1 mouse cellular context compared by ENCODE assay signal in genomic region chr5:148754363-148754762, GRCm38 (mm10).
TF ChIP-seq lines count a peak whose summit lies in the region.

No protein-coding gene starts in this region.

TF ChIP-seq in MEL, 35 proteins besides CTCF, POLR2A, EP300 and RAD21 (continued from another document):
- TF ChIP-seq UBTF (IDR thresholded peaks at IDR 0.05; ENCODE audit: borderline replicate concordance, insufficient read depth, low read depth, low read length) (no peak), ZMIZ1 (IDR thresholded peaks at IDR 0.05; ENCODE audit: low read depth, low read length) (no peak), ZNF384 (IDR thresholded peaks at IDR 0.05; ENCODE audit: low read depth, low read length) (no peak)
TF ChIP-seq in MEL: peak in this region for 0.
